Mouse (Mus musculus) gastrocnemius, postnatal 14 days (tissue): ENCODE measurements at regions not wholly inside any gene's neighbourhood (a gene's known extent, or its start where the extent isn't known, plus 50 kb on each side); places are given as distances from the start of the nearest gene placed in this dataset.

Experiments
- DNase-seq: peaks from one replicate; pipeline ENCODE4 v3.0.0; 2021; ENCODE audit warnings: mixed read lengths
- intact Hi-C: fragments of 180-260 bp; cut with DNase I; formaldehyde crosslinking; loops from one replicate; pipeline ENCODE4 v1.15.1; 2025; ENCODE audit warnings: low total_unique reads

DNA sequence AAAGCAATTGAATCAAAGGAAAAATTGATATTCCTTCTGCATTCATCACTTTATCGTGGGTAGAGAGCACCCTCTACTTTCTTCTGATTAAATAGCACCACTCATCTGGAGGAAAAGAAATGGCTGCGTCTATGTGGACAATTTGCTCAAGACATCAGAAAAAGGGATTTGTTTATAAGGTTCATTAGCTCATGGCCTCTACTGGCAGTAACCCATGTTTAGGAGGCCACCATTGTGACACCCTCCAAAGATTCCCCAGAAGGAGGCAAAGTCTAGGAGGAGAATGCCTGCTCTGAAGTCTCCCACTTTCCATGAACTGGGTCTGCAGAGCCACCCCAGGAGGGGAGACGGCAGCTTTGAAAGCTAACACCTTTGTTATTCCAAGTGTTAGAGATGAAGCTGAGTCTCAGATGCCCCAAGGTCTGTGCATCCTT is 147.2 kb upstream of the Plscr5 start:
- intact Hi-C loops, result no loop called here
- no peak for DNase-seq

DNA sequence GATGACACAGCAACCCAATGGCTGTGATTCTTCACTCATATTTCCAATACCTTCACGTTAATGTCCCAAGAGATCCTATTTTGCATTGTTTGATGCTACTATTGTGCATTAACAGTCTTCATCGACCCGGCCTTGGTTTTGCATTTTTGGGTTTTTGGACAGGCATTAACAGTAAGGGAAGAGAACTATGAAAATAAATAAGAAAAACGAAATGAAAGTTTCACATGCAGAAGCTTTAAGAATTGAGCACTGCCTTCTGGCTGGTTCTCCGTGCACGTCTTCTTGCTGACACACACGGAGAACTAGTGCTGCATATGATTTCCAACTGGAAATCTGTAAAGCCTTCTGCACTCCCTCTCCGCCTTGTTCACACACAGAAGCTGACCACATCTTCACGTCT is 148.6 kb upstream of the Plscr5 start:
- no peak for DNase-seq
- intact Hi-C loops, result no loop called here

DNA sequence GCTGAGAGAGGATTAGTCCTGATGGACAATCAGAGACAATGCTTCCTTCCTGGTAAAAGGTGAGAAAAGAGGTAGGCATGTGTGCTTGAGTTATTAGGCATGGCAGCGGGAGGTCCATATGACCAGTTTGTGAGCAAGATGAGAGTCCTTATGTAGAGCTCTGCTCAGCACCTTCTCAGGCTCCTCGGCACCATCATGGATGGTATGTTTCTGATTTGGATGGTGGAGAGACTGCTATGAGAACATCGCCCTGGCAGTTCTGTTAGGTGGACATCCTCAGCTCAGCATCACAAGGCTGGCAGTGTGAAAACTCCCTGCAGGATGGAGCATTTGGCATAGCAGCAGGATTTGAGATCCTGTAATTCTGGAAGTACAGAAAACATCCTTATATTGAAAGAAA is 176.2 kb upstream of the Plscr5 start:
- no peak for DNase-seq
- intact Hi-C loops, result no loop called here

DNA sequence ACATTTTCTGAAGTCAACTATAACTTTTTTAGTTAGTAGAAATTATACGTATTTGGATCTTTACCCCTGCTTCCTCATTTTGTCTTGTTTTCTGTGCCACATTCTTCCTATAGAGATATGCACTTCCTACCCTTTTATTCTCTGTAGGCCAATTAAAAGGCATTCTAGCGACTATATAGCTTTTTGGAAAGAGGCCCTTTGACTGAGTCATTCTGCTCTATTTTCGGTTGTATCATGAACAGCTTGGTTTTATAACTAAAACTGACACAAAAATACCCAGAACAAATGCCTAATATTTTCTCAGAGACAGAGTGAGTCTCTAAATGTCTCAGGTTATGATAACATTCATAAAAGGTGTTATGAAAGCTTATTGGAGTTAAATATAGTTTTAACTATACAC is 176.8 kb upstream of the Plscr5 start:
- intact Hi-C loops, result no loop called here
- no peak for DNase-seq

DNA sequence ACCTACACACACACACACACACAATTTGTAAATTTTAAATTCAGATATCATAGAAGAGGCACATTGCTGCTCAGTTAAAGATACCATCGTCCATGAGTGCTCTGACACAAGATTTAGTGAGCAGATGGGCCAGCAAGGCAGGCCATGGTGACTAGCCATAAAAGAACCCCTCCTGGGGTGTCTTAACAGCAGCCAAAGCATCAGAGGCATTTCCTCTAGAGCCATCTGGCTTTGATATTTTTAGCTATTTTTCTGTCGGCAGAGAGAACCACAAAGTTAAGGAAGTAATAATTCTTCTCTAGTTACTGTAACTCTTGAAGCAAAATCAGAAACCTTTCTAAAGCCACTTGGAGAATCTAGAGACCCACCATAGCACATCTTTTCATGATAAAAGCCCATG is 204.5 kb upstream of the Plscr5 start:
- no peak for DNase-seq
- intact Hi-C loops, result no loop called here

DNA sequence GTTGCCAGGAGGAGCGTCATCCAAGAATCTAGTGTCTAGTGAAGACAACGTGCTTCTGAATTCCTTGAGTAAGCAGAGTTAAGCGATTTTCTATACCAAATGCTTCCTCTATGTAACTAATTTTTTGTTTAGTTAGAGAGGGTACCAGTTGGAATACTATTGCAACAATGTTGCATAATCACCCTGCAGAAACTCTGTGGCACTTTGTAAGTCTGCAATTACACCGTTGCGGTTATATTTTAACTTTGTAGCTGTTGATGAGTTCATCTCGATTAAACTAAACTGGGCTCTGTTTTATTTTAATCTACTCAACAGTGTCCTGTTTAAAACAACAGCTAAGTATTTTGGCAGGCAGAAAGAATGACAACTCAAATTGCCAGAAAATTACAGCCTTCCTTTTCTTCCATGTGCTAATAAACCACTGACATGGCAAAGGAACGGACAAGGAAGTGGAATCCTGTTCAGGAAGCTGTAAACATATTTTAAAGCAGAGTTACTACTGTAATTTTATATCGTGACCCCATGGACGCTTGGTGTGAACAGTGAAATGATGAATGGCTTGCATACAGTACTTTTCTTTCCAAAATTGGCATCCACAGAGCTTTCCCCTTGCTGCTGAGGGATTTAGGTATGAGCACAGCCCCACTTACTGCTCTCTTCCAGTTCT is 210.6 kb upstream of the Plscr5 start:
- no peak for DNase-seq
- intact Hi-C loops, result no loop called here

DNA sequence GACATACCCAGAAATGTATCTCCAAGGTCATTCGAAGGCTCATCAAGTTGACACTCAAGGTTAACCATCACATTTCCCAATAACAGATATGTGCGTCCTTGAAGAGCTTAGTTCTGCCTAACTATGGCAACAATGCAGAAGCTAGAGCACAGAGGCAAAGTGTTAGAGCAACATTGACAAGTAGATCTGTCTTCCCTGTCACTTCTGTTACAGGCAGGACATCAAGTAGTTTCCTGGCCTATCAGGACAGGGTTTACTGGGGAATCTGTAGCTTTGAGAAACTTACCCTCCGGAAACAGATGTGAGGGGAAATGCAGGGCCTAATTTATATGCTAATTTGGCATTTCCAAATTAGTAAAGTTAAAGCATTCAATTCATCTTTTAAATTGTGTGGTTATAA is 211.2 kb upstream of the Plscr5 start:
- DNase-seq, result no peak
- intact Hi-C loops, result no loop called here

DNA sequence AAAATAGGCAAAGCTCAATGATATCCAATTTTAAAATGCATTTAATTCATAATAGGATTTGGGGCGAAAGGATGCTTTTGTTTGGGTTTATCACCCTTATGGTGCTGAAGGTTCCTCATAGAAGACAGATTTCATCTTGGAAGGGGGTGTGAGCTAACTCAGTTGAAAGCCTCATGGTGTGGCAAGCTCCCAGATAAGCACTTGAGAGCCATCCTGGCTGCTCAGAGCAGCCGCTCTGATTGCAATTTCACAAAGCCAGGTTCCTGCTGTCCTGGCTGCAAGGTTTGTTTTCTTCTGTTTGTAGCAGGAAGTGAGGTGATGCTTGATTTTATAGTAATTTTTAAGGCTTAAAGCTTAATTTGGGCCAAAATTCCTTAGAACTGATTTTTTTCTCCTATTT is 228.7 kb upstream of the Plscr5 start:
- intact Hi-C loops, result no loop called here
- DNase-seq, result no peak

DNA sequence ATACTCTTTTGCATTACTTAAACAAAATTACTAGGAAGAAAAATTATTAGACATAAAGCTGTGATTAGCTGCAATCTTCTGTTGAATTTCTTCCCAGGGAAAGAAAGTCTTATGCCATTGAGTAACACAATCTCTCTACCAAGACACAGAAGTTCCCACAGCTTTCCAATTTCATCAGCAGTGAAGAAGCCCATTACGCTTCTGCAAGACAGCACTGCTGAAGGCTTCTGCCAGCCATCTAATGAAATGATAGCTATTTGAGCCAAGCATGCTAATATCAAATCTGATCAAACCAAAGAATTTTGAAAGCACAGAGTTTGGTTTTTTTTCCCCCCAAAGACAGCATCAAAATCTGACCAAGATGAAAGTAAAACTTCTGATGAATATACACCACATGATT is 230.0 kb upstream of the Plscr5 start:
- DNase-seq, result no peak
- intact Hi-C loops, result no loop called here

DNA sequence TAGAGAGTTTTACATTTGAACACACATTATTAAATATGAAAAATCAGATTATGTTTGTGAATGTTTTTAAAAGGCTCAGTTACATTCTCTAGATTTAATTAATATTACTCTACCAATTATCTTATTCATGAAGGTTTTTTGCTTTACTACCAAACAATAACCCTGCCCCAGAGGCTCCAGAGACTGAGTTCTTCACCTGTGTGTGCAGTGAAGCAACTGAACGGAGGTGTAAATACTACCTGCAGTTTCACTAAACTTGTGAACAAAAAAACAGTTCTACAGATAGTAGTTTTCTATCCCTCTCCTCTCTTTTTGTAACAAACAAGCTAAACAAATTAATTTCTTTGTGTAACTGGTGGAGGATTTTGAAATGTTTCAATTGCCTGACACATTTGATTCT is 231.1 kb upstream of the Plscr5 start:
- DNase-seq, result no peak
- intact Hi-C loops, result no loop called here

DNA sequence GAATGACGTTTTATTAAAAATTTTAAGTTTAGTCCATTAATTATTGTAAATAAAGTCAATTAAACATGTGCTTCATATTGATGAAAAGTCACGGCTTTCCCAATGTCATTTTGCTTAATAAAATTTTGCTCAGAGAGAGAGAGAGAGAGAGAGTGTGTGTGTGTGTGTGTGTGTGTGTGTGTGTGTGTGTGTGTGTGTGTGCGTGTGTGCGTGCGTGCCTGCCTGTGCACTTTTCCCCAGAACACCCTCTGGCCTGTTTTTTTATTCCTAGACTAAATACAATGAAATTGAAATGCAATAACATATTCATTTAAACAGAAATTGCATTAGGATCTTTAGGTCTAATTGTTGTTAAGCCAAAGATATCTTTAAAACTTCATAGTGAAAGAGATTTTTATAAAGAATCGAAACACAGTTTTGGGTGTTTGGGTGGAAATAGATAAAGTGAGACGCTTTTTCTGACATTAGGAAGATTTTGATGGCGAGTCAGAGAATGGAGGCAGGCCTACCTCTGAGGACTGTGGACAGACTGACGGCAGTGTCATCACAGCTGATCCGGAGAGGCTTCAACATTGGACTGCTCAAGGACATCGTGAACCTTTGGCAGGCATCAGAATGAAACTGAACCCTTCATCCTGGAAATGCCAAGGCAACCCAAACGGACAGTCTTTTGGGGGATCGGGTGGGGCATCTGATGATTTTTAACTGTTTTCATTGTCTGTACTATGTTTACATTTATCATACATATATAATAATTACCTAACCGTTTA is 232.0 kb upstream of the Plscr5 start:
- intact Hi-C loops, result no loop called here
- DNase-seq, result no peak

DNA sequence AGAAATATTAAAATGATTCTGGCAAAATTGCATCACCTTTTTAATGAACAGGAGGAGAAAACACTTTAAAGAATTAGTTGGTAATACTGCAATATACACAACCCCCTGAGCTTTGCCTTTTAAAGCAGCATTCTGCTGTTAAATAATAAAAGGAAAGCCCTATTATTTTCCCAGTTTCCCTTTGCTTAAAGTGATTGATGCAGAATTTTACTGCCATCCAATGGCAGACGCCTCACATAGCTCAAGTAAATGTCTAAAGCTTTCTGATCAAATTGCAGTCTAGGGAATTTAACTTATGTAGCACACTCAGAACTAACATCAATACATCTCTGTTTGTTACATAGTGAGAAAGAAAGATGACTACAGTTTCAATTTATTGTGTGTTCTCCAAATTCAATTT is 233.1 kb upstream of the Plscr5 start:
- intact Hi-C loops, result no loop called here
- DNase-seq, result no peak

DNA sequence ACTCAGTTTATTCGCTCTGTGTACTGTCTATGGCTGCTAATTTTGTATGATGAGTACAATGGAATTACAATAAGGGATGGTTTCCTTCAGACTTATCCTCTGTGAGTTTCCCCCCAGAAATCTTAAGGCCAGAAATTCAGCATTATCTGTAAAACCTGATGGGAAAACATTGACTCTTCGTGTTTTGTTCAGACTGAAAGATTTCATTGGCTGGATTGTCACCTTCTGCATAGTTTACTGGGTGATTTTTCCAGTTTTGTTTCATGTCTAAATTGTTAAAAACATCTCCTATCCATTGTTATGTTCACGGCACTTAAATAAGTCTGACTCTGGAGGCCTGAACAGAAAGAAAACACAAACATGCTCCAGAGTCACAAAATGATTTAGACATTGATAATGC is 233.7 kb upstream of the Plscr5 start:
- no peak for DNase-seq
- intact Hi-C loops, result no loop called here

DNA sequence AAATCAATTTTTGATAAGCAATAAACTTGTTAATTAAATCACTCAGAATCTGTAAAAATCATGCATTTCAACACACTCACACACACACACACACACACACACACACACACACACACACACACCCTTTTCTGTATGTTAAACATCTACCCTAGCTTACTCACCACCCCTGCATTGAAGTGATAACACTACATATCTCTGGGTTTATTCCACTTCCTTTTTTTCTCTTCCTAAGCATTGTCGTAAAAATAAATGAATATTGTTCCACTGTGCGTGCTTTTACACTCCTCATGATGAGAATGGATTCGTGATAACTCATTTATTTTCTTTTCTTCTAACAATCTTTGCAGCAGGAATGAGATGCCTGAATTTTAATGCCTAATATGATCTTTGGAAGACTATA is 234.3 kb upstream of the Plscr5 start:
- no peak for DNase-seq
- intact Hi-C loops, result no loop called here

DNA sequence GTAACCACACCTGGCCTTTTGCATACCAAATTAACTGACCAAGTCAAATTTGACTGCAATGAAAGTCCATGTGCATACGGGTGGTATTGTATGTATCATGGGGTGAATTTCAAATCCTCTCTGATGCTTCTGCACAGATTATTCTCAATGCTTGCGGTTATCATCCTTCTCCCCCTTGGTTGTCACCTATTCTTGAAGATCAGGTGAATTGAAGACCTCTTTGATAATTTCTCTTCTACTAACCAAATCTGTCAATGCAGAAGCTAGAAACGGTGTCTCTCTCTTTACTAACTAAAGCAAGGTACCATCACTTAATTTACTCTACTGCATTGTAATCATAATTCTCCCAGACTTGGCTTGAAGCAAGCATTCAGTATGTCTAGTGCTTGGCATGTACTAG is 235.7 kb upstream of the Plscr5 start:
- intact Hi-C loops, result no loop called here

DNA sequence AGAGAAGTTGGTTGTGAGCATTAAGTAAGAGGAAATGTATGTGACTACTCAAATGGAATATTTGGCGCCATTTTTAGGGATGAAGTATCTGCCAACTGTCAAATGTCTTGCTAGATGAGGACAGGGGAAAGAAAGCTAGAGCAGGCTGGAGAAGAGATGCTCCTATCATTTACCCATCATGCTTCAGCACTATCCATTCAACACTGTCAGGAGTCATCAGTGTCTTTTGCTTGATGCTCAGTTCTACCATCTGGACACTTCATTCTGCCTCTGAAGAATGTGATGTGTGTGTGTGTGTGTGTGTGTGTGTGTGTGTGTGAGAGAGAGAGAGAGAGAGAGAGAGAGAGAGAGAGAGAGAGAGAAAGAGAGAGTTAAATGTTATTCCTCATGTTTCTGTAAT is 244.0 kb upstream of the Plscr5 start:
- no peak for DNase-seq
- intact Hi-C loops, result no loop called here

More for the DNA sequence above, 235.7 kb upstream of the Plscr5 start:
- no peak for DNase-seq

DNA sequence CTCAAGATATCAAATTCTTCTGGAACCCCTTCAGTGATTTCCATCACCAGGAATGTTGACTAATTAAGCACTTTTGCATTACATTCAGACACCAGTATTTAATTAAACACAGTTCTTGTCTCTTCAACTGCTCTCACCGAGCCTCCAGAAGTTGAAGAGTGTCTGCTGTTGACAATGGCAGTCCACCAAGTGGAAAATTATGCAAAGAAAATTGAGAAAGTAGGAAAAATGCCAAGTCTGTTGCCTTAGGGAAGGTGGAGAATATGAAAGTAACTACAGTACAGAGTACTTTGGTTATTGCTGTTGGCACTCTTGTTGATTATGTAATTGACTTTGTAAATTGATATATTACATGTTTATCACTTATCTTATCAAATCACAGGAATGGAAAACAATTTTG is 250.7 kb upstream of the Plscr5 start:
- intact Hi-C loops, result no loop called here

DNA sequence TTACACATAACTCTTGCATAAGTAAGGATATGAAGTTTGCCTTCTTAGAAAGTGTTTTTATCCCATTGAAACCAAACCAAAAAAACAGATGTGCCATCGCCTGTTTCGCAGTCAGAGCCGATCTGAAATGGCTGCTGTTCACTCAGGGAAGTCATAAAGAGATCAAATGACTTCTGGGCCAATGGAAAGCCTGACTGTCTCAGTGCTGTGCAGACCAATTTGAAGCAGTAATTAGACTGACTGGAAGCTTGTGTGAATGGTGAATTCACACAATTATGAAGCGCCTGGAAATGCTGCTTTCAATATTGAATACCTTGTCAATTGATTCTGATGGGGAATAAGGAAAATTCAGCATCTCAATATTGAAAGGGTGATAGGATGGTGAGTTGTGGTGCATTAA is 254.0 kb upstream of the Plscr5 start:
- intact Hi-C loops, result no loop called here
- DNase-seq, result no peak

More for the DNA sequence above, 250.7 kb upstream of the Plscr5 start:
- no peak for DNase-seq

DNA sequence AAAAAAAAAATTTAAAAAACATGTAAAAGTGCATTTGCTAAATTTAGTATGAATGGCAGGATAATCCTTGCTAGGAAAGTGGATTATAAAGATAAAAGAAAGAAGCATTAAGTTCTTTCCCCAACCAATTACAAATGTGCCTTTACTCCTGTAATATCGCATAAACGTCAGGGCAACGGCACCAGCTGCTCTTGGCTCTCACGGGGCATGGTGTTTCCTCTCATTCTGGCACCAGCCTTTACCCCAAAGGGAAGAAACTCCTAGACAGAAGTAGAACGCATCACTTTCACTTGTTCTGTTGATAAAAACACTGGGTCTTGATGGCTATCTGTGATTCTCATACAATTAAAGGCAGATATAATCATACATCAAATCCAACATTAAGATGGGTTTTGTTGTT is 288.7 kb upstream of the Plscr5 start:
- intact Hi-C loops, result no loop called here
- DNase-seq, result no peak

DNA sequence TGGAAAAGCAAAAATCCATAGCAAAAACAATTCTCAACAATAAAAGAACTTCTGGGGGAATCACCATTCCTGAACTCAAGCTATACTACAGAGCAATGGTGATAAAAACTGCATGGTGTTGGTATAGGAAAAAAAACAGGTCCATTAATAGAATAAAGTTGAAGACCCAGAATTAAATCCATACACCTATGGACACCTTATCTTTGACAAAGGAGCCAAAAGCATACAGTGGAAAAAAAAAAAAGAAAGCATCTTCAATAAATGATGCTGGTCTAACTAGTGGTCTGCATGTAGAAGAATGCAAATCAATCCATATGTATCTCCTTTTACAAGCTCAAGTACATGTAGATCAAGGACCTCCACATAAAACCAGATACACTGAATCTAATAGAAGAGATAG is 291.8 kb upstream of the Plscr5 start:
- no peak for DNase-seq
- intact Hi-C loops, result no loop called here

DNA sequence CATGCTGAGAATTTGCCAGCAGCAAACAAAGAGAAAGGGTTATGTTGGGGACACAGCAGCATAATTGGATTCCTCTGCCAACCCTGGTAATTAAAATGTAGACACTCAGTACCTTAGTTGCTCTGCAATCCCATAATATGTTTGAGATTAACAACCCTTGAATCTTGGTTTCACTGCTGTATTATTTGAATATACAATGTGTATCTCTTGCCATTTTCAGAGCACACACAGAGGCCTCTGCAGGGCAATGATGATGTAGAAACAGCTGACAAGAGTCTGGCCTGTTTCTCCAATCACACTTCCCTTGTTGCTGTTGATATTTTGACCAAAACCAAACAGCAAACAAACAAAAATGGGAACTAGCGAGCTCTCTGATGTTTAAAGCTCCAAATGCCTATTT is 315.9 kb upstream of the Plscr5 start:
- intact Hi-C loops, result no loop called here
- DNase-seq, result no peak

DNA sequence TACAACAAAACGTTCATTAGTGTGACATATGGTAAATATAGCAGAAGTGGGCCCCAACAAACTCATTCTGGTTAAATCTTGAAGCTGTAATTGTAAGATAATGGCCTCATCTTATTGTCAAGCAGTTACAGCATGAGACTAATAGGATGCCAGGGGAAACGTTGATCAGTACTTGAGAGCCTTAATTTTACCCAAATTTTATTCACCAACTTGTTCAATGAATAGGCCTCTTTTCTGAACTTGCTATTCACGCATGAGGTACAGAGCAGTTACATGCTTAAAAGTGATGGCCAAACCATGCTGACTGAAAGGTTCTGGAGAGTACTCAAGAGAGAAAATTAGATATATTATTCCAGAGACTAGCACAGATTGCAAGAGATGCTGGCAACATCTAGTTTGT is 361.2 kb upstream of the Plscr5 start:
- DNase-seq, result no peak
- intact Hi-C loops, result no loop called here
